Mouse (Mus musculus) cortical plate, adult 2 months (tissue): ENCODE results near the gene Cacnb3.

Experiments
- CTCF ChIP-seq: fragments of 200-500 bp; IDR thresholded peaks from 2 replicates; pipeline ENCODE4 v1.5.1; 2011; ENCODE audit warnings: mild to moderate bottlenecking, control low read depth, low read length; ENCODE audit not compliant: insufficient read depth; ENCODE audit errors: extremely low read depth
- POLR2A ChIP-seq: fragments of 200-500 bp; IDR thresholded peaks from 2 replicates; pipeline ENCODE4 v1.6.1; 2011; ENCODE audit warnings: mild to moderate bottlenecking, low read length, control low read depth; ENCODE audit not compliant: insufficient read depth; ENCODE audit errors: extremely low read depth

DNA sequence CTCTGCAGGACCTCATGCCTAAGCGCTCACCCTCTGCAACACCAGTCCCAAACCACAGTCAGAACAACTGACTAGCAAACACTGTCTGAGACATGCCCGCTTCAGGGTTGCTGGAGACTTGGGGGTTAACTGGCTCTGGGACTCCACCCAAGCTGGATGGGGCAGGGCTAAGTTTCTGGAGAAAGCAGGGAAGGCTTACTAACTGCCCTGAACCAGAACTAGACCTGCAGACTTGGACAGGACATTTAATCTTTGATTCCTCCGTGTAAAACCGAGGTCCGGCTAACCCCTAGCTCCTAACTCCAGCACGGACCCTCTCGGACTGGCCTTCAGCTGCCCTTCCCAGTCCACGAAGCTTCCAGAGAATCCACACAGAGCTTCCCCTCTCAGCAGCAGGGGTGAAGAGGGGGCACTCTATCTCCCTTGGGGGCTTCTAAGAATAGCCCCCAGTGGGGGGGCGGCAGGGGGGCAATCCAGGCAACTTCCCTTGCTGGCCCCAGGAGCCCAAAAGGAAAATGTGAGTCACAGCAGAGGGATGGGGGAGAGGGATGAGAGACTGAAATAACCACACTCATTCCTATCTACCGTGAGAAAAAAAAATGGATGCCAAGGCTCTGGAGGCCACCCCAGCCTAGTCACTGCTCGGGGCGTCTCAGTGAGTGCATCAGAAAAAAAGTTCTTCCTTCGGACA is 28.3 kb upstream of the Cacnb3 start:
- no peak for TF ChIP-seq CTCF
- no peak for TF ChIP-seq POLR2A
